Mouse (Mus musculus) natural killer cell, adult 2 months (primary cell): ENCODE measurements at regions not wholly inside any gene's neighbourhood (a gene's known extent, or its start where the extent isn't known, plus 50 kb on each side); places are given as distances from the start of the nearest gene placed in this dataset.

Experiments
- DNase-seq, 2 experiments: peaks; one replicate each; pipeline ENCODE4 v3.0.0; 2022; ENCODE audit warnings: low spot score in 2 of 2

GRCm38 (mm10) chr2:166439847-166440775 is 273.5 kb downstream of the Prex1 start:
- peak; percentile 35 to 49 for DNase-seq

DNA sequence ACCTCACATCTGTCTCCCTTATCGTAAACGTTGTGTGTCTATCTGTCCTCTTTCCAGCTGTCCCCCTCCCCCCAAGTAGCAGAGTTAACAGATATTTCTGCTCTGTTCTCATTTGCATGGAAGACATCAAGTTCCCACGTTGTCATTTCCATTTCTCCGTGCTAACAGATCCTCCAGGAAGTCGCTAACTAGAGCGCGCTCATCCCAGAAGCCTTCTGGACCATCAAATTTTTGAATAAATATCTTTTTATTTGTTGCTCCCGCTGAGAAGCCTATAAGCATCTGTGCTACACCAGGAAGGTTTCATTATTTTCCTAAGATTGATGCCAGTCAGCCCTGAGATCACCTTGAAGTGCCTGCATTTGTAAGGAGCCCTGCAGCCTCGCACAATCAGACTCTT is 275.4 kb downstream of the Prex1 start:
- no peak for DNase-seq

GRCm38 (mm10) chr2:166434554-166434953 is 279.1 kb downstream of the Prex1 start:
- DNase-seq = no peak

DNA sequence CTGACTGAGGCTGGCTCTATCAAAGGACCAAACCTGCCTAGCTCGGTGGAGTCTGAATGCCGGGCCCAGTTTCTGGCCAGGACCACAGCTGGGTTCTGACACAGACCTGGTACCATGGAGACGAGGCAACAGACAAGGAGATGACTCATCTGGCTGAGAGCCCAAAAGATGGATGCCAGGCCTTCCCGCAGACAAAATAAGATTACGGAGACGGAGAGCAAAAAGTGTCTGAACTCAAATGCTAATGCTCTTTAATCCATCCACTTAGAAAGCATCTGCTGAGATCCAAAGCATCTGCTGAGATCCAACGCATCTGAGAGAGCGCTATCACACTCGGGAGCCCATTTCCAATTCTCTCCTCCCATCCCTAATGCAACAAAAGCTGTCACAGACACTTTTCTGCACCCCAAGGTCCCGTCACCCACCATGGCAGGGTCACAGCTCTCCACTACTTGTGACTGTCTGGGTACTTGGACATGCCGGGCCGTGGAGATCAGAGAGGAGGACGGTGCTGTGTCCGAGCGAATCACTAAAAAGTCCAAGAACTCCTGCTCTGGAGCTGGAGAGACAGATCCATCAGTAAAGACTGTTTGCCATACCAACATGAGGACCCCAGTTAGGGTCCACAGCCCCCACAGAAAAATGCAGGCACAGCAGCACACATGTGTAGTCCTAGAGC is 278.3 kb upstream of the Sulf2 start:
- DNase-seq = no peak

DNA sequence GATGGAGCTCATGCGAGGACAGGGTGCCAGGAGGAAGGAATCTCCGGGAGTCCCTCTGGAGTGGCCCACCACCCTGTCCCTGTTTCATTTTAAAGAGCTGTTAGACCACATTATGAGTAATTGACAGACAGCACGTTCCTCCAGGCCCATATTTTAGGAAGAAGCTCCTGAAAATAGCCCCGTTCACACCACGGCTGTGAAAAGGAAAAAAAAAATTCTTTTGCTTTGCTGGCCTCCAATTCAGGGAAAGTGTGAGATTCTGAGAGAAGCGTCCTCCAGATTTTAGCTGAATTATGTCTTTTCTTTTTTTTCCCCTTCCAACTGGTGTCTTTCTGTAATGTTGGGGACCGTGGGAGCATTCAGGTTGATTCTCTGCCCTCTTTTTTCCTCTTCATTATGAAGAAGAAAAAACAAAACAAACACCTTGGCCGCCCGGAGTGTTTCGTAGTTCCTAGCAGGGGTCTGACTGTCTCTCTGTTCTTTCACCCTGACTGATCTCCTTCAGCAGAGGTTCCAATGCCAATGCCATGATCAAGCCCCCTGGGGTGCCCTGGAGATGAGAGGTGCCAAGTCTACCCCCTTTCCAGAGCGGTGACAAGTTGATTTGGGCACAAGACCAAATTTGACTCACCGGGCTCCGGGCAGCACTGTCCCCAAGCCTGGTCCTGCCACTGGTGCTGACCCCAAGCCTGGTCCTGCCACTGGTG is 277.6 kb upstream of the Sulf2 start:
- DNase-seq = no peak

DNA sequence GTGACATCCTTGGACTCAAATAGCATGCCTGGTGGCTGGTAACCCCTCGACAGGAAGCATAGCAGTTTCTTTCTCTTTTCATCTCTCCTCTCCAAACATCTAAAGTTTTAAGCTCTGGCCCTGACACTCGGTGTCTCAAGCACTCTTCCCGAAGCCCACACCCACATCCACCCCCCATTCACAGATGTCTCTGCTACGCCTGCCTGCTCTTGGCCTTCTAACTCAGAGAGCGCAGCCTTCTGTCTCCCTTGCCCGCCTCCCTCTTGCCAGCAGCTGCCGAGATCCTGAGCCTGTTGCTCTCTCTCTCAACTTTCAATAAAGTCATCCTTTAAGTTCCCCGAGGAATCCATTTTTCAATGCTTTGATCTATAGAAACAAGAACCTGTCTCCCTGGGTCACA is 277.1 kb upstream of the Sulf2 start:
- DNase-seq = no peak

- no peak for DNase-seq
These were observed 274.5 kb upstream of the Sulf2 start for GRCm38 (mm10) chr2:166429918-166430317.

DNA sequence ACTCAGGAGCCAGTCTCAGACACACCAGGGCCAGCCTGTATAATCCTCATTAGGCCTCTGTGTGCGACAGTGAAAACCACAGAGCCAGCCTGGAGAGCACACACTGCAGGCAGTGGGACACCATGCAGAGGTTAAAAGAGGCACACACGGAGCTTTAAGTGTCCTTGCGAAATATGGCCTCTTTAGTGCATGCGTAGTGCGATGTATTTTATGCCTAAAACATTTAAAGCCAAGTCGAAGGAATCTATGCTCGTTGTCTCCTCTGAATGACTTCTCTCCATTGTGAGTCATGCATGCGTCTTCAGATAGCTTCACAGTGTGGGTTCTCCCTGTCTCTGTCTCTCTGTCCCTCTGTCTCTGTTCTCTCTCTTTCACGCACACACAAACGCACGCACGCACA is 274.0 kb upstream of the Sulf2 start:
- DNase-seq = no peak

DNA sequence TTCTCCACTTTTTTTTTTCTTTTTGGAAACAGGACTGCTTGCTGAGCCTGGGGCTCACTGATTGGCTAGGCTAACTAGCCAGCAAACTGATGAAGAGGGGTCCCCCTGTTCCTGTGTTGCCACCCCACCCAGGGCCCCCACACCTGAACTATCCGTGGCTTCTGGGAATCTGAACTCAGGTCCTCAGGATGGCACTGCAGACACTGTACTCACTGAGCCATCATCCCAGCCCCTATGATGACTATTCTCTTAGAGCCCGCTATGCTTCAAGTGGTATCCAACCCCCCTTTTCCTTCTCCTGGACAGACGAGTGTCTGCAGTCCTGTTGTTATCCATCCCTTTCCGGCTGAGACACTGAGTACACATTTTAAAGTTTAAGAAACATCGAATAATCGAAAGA is 271.9 kb upstream of the Sulf2 start:
- DNase-seq = no peak

- DNase-seq = no peak
These were observed 271.5 kb upstream of the Sulf2 start for GRCm38 (mm10) chr2:166426960-166427359.

GRCm38 (mm10) chr2:166426457-166426856 is 271.0 kb upstream of the Sulf2 start:
- DNase-seq = no peak

- no peak for DNase-seq
These were observed 269.7 kb upstream of the Sulf2 start for GRCm38 (mm10) chr2:166425141-166425540.

GRCm38 (mm10) chr2:166423132-166423660 is 267.7 kb upstream of the Sulf2 start:
- DNase-seq = no peak

DNA sequence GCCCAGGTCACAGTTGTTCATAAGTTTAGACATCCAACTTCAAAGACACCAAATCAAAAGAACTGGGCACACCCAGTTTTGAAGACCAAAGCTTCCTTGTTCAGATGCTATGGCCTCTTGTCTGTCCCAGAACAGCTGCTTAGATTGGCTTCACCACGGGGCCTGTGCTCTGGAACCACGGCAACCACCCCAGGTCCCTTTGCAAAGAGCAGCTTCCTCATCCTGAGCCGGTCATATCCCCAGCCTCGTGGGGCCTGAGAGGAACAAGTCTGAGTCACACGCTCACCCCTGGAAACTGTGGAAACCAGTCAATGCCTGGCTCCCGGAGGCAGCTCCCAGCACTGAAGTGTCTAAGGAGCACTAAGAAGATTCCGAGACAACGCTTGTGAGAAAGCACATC is 264.8 kb upstream of the Sulf2 start:
- no peak for DNase-seq

DNA sequence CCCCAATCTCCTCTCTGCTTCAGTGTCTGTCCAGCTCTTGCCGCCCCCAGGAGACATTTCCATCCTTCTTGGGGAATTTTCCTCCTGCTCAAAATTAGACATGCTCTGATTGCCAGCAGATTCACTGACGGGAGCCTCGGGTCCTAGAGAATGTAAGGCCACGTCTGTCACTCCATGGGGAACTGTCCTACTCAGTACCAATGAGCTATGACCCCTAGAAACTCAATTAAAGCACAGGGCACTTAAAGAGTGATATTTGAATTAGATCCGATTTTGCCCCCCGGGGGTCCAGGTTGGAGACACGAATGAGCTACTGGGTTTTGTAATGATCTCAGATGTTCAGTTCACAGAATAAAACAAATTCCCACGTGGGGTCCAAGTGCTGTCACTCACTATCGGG is 263.8 kb upstream of the Sulf2 start:
- DNase-seq = no peak

GRCm38 (mm10) chr2:166418279-166418678 is 262.8 kb upstream of the Sulf2 start:
- no peak for DNase-seq

GRCm38 (mm10) chr2:166417628-166418027 is 262.2 kb upstream of the Sulf2 start:
- no peak for DNase-seq

- DNase-seq = no peak
These were observed 260.1 kb upstream of the Sulf2 start for GRCm38 (mm10) chr2:166415481-166415965.

- no peak for DNase-seq
These were observed 259.4 kb upstream of the Sulf2 start for GRCm38 (mm10) chr2:166414856-166415255.

GRCm38 (mm10) chr2:166412031-166412858 is 256.8 kb upstream of the Sulf2 start:
- peak in 1 of 2 experiments; percentile 12 for DNase-seq

- no peak for DNase-seq
These were observed 253.9 kb upstream of the Sulf2 start for GRCm38 (mm10) chr2:166409391-166409790.
